Mouse (Mus musculus) liver, embryonic 14.5 days (tissue): ENCODE results near the gene Tfdp1.

ENCODE experiments used
- CTCF ChIP-seq: IDR thresholded peaks from 2 replicates; pipeline ENCODE4 v1.5.1; 2016; ENCODE audit warnings: antibody characterized with exemption, low read depth, control low read depth
- EP300 ChIP-seq: IDR thresholded peaks from 2 replicates; pipeline ENCODE4 v1.6.1; 2016; ENCODE audit warnings: antibody characterized with exemption, low read depth

DNA sequence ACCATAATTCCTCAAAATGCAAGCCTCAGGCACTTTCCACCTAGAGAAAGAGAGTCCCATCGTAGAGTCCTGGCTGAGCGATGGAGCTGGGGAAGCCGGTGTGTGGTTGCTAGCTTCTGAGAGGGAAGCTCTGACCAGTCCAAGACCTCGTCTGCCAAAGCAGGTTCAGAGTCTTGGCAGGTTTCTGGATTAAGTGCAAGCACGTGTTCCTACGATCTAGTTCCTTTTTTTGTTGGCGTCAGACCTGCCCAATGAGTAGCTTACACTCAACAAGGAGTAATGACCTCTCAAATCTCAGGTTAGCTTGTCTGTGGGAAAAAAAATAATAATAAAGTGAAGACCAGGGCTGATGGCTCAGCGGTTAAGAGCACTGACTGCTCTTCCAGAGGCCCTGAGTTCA, 49.2 kb downstream of the Tfdp1 start:
- TF ChIP-seq EP300 (no peak), CTCF (no peak)
